ENCODE assay signal across 9 mouse cellular contexts in the genomic region with DNA sequence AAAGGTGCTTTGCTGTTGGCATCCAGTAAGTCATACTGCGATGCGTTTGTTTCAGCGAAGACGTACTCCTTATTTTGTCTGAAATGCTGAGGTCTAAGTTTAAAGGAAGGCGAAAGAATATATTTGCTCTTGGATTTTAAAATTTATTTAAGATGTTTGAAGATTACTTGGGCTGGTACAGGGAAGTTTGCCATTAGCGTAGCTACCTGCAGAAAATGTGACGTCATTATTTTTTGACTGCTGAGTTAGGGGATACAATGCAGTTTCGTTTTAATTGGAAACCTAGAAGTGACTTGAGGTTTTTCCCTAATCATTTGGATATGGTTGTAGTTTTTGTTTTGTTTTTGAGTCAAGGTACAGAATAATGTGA. TPM values are rescaled to one million over a fixed set of nuclear protein-coding genes. Genes with fewer than 3 reads are reported as not detected.
DNase-seq lines count a peak whose midpoint lies in the region; ATAC-seq lines count a peak whose summit lies in the region.
"Had no signal": no experiment of that assay in that cellular context is flagged by ENCODE, and none has a peak within 500 bp of the region (broad histone marks: within the 10 kb centered on the region; RNA-seq: fewer than 3 reads in every experiment).

No protein-coding gene starts in this region.

- peak overlapping the region; percentile 100 for H3K4me3 ChIP-seq in heart, embryonic 10.5 days
- H3K4me3 ChIP-seq in forebrain, embryonic 16.5 days (replicated peaks; ENCODE audit: low read length): peak overlapping the region; percentile 93
- H3K4me3 ChIP-seq in liver, embryonic 16.5 days (ENCODE audit: low read depth, low read length): peak overlapping the region; percentile 83

- H3K9ac ChIP-seq in forebrain, embryonic 16.5 days (replicated peaks; ENCODE audit: low read depth, low read length): peak overlapping the region; percentile 91
- peak overlapping the region; percentile 90 for H3K9ac ChIP-seq in liver, embryonic 16.5 days (ENCODE audit: low read depth, low read length)

- H3K36me3 ChIP-seq in heart, embryonic 10.5 days: peaks cover 34% of the 10 kb centered on the region
- peaks cover 14% of the 10 kb centered on the region; the same call in 1 of the 2 replicates for H3K36me3 ChIP-seq in forebrain, embryonic 16.5 days (ENCODE audit: control insufficient read depth, insufficient read depth)
- peaks cover 16% of the 10 kb centered on the region for H3K36me3 ChIP-seq in liver, embryonic 16.5 days (ENCODE audit: control insufficient read depth, insufficient read depth)

- peak overlapping the region; percentile 100 for H3K27ac ChIP-seq in heart, embryonic 10.5 days
- no peak overlapping the region for H3K27ac ChIP-seq in forebrain, embryonic 16.5 days (ENCODE audit: low read length)
- peak overlapping the region; percentile 92 for H3K27ac ChIP-seq in liver, embryonic 16.5 days (ENCODE audit: low read length)

- H3K4me2 ChIP-seq in forebrain, embryonic 16.5 days (ENCODE audit: low read length): peak overlapping the region; percentile 66
- H3K4me2 ChIP-seq in liver, embryonic 16.5 days (ENCODE audit: low read depth, low read length): peak overlapping the region; percentile 69

- no peaks in the 10 kb centered on the region for H3K27me3 ChIP-seq in heart, embryonic 10.5 days (ENCODE audit: insufficient read depth, poor library complexity, severe bottlenecking)
- H3K27me3 ChIP-seq in forebrain, embryonic 16.5 days (replicated peaks; ENCODE audit: control insufficient read depth, insufficient read depth, low read length): no peaks in the 10 kb centered on the region
- H3K27me3 ChIP-seq in liver, embryonic 16.5 days (ENCODE audit: control insufficient read depth, insufficient read depth, low read depth, low read length): no peaks in the 10 kb centered on the region

- H3K4me1 ChIP-seq in heart, embryonic 10.5 days: peaks cover 11% of the 10 kb centered on the region; the same call in 1 of the 2 replicates
- peaks cover 15% of the 10 kb centered on the region for H3K4me1 ChIP-seq in forebrain, embryonic 16.5 days (replicated peaks; ENCODE audit: control insufficient read depth, insufficient read depth, low read length)
- H3K4me1 ChIP-seq in liver, embryonic 16.5 days (ENCODE audit: control insufficient read depth, low read depth, low read length): peaks cover 19% of the 10 kb centered on the region

- no peak for ATAC-seq in forebrain, embryonic 16.5 days
- ATAC-seq in liver, embryonic 16.5 days (ENCODE audit: low read depth): no peak

- no peak for DNase-seq in heart, embryonic 10.5 days (ENCODE audit: low spot score)
- DNase-seq in heart, adult 18-20 months: no peak
- DNase-seq in CD4-positive, CD25-positive, alpha-beta regulatory T cell, adult 2 months (ENCODE audit: low read depth, low spot score): peak; percentile 41
- DNase-seq in cerebellum, adult 11 months: no peak
- no peak for DNase-seq in B cell, adult 2 months
- no peak for DNase-seq in layer of hippocampus, adult 18-20 months (ENCODE audit: low spot score in 2 of 2)
- DNase-seq: kidney, postnatal 10 days had no signal

- H3K9me3 ChIP-seq in heart, embryonic 10.5 days: no peaks in the 10 kb centered on the region
- H3K9me3 ChIP-seq in forebrain, embryonic 16.5 days (ENCODE audit: control insufficient read depth, low read length): no peaks in the 10 kb centered on the region
- H3K9me3 ChIP-seq in liver, embryonic 16.5 days (replicated peaks; ENCODE audit: control insufficient read depth, low read length): no peaks in the 10 kb centered on the region

- WGBS in heart, embryonic 10.5 days: 14% methylated on average over 8 of the region's 8 CpGs
- WGBS in forebrain, embryonic 16.5 days: 9% methylated on average over 8 of the region's 8 CpGs
- WGBS in liver, embryonic 16.5 days (ENCODE audit: insufficient replicate concordance): 3% methylated on average over 8 of the region's 8 CpGs

RNA-seq across cellular contexts. Expression of gene Ociad1, which starts 0.9 kb away (rescaled TPM):
- polyA plus RNA-seq in heart, embryonic 10.5 days (2016; fragmentation: Nextera tagmentation; extraction: Ambion mirVana): 169 and 198 TPM in 2 replicates
- 100 to 1,000 TPM; 259 to 269 TPM for total RNA-seq in heart, adult 18-20 months (2021)
- 296 and 323 TPM in 2 replicates for polyA plus RNA-seq in forebrain, embryonic 16.5 days (2015; fragmentation: Nextera tagmentation; extraction: Ambion mirVana)
- polyA plus RNA-seq in liver, embryonic 16.5 days (2015; fragmentation: Nextera tagmentation; extraction: Ambion mirVana): 108 and 118 TPM in 2 replicates
- 100 to 1,000 TPM; 467 to 470 TPM for total RNA-seq in layer of hippocampus, adult 18-20 months (2021)

RNA-seq across cellular contexts. Expression of gene Fryl, which starts 37.0 kb away (rescaled TPM):
- 27.7 and 32.6 TPM in 2 replicates for polyA plus RNA-seq in heart, embryonic 10.5 days (2016; fragmentation: Nextera tagmentation; extraction: Ambion mirVana)
- total RNA-seq in heart, adult 18-20 months (2021): 10 to 100 TPM; 28.8 to 40.5 TPM
- polyA plus RNA-seq in forebrain, embryonic 16.5 days (2015; fragmentation: Nextera tagmentation; extraction: Ambion mirVana): 48.4 and 50.7 TPM in 2 replicates
- 43.6 and 44.1 TPM in 2 replicates for polyA plus RNA-seq in liver, embryonic 16.5 days (2015; fragmentation: Nextera tagmentation; extraction: Ambion mirVana)
- total RNA-seq in layer of hippocampus, adult 18-20 months (2021): 10 to 100 TPM; 63.6 to 66.7 TPM

RNA-seq across cellular contexts. Expression of gene Ociad2, which starts 47.4 kb away (rescaled TPM):
- 21.0 and 23.1 TPM in 2 replicates for polyA plus RNA-seq in heart, embryonic 10.5 days (2016; fragmentation: Nextera tagmentation; extraction: Ambion mirVana)
- 10 to 100 TPM; 12.9 to 13.5 TPM for total RNA-seq in heart, adult 18-20 months (2021)
- polyA plus RNA-seq in forebrain, embryonic 16.5 days (2015; fragmentation: Nextera tagmentation; extraction: Ambion mirVana): 21.5 and 22.6 TPM in 2 replicates
- 6.2 and 7.4 TPM in 2 replicates for polyA plus RNA-seq in liver, embryonic 16.5 days (2015; fragmentation: Nextera tagmentation; extraction: Ambion mirVana)
- 100 to 1,000 TPM; 124 to 136 TPM for total RNA-seq in layer of hippocampus, adult 18-20 months (2021)
